In genomic region chr11:35904955-35905550, GRCm38 (mm10) we compare ENCODE assay signal across 19 mouse cellular contexts.
DNase-seq lines count a peak whose midpoint lies in the region; ATAC-seq and TF ChIP-seq lines count a peak whose summit lies in the region.
"Had no signal": no experiment of that assay in that cellular context is flagged by ENCODE, and none has a peak within 500 bp of the region (broad histone marks: within the 10 kb centered on the region; RNA-seq: fewer than 3 reads in every experiment).

No protein-coding gene starts in this region.

- no peak for TF ChIP-seq CTCF in Patski (IDR thresholded peaks at IDR 0.05)

- peak; percentile 57 for ATAC-seq in Patski
- ATAC-seq: forebrain, embryonic 16.5 days; hindbrain, embryonic 16.5 days; inflammation-experienced regulatory T-cells, adult 6 months; intestine, postnatal 0 days had no signal

- peak; percentile 74 for DNase-seq in adrenal gland, adult 8-10 months
- DNase-seq in adrenal gland, postnatal 4 days (ENCODE audit: low spot score in 2 of 2): no peak
- DNase-seq in right cerebral cortex, postnatal 10 days (ENCODE audit: low spot score in 2 of 2): peak; percentile 74 to 82
- DNase-seq in right cerebral cortex, postnatal 14 days: no peak
- no peak for DNase-seq in Patski (ENCODE audit: low read depth, low spot score)
- DNase-seq in testis, postnatal 14 days (ENCODE audit: low spot score): no peak
- no peak for DNase-seq in thymus, postnatal 0 days (ENCODE audit: low spot score)
- DNase-seq: cerebellum, adult 11-12 months; cerebellum, adult 9-10 months; cerebellum, postnatal 25 days; heart, adult 18-20 months; heart, postnatal 10 days; heart, postnatal 4 days had no signal

- in situ Hi-C loops in Patski (cut with MboI; ENCODE audit: low pct_unique_long_range_greater_than_20kb): no loop called here

- CTCF ChIA-PET in Patski (lab: Charles Lee): no interaction called here

- POLR2A ChIA-PET in Patski (lab: Charles Lee): no interaction called here

- H3K27me3 ChIP-seq in Patski: no peaks in the 10 kb centered on the region
- H3K27me3 ChIP-seq: embryonic facial prominence, embryonic 12.5 days; hindbrain, embryonic 12.5 days had no signal

Comparison
In these comparisons a context has a peak if more than half of its experiments do, and no peak if none do; other contexts are left out.
1. DNase-seq: peak in adrenal gland, adult 8-10 months (single experiment) and right cerebral cortex, postnatal 10 days (2 of 2); none in adrenal gland, postnatal 4 days (0 of 2), right cerebral cortex, postnatal 14 days (single experiment), Patski (single experiment), testis, postnatal 14 days (single experiment) and thymus, postnatal 0 days (single experiment).